Mouse (Mus musculus) hindbrain, embryonic 11.5 days (tissue): ENCODE measurements around the gene Dnajb12. TPM values are rescaled to one million over a fixed set of nuclear protein-coding genes. Genes with fewer than 3 reads are reported as not detected.

Experiments used
- ATAC-seq: fragments of 200-750 bp; cut with Nextera tagmentation; 2 replicates; pipeline ENCODE4 v1.8.0; 2017; ENCODE audit warnings: mild to moderate bottlenecking, moderate TSS enrichment, moderate library complexity; ENCODE audit not compliant: low FRiP score
- DNase-seq: peaks from one replicate; pipeline ENCODE4 v3.0.0-alpha.2; 2015; ENCODE audit warnings: low spot score
- H3K27ac ChIP-seq: fragments of 300-500 bp; sonication (generic); 2 replicates; pipeline ENCODE4 v1.5.1; 2014; ENCODE audit warnings: mild to moderate bottlenecking, low read depth, low read length
- H3K27me3 ChIP-seq: fragments of 300-500 bp; sonication (generic); 2 replicates; pipeline ENCODE4 v1.6.1; 2014; ENCODE audit warnings: mild to moderate bottlenecking, low read length, moderate library complexity, mixed read lengths; ENCODE audit not compliant: control insufficient read depth, insufficient read depth
- H3K36me3 ChIP-seq: fragments of 300-500 bp; sonication (generic); 2 replicates; pipeline ENCODE4 v1.6.1; 2014; ENCODE audit warnings: mild to moderate bottlenecking, low read length, moderate library complexity, mixed read lengths; ENCODE audit not compliant: control insufficient read depth, insufficient read depth
- H3K4me1 ChIP-seq: fragments of 300-500 bp; sonication (generic); replicated peaks from 2 replicates; pipeline ENCODE4 v1.6.1; 2014; ENCODE audit warnings: low read length, mixed read lengths; ENCODE audit not compliant: control insufficient read depth, insufficient read depth
- H3K4me2 ChIP-seq: fragments of 300-500 bp; sonication (generic); replicated peaks from 2 replicates; pipeline ENCODE4 v1.6.1; 2014; ENCODE audit warnings: mild to moderate bottlenecking, low read depth, low read length
- H3K4me3 ChIP-seq: fragments of 300-500 bp; sonication (generic); 2 replicates; pipeline ENCODE4 v1.5.1; 2014; ENCODE audit warnings: low read depth, low read length
- H3K9ac ChIP-seq: fragments of 300-500 bp; sonication (generic); 2 replicates; pipeline ENCODE4 v1.6.1; 2014; ENCODE audit warnings: low read depth, low read length
- H3K9me3 ChIP-seq: fragments of 300-500 bp; sonication (generic); 2 replicates; pipeline ENCODE4 v1.6.1; 2016; ENCODE audit warnings: low read length; ENCODE audit not compliant: control insufficient read depth
- WGBS: fragments of 180-500 bp; shearing (Covaris S2); extraction: QIAGEN DNeasy Blood & Tissue Kit; methylation state at CpG from one replicate; pipeline ENCODE4 v1.1.7; 2014; 5-methylcytosine and 5-hydroxymethylcytosine counted together
- polyA plus RNA-seq: library from polyadenylated mRNA; unstranded; fragments of >200 nt; fragmentation: Nextera tagmentation; extraction: Ambion mirVana; gene quantifications from 2 replicates; pipeline ENCODE4 v1.2.1, GENCODE M21; 2014

Dnajb12 gene
- polyA plus RNA-seq, 1 experiment from 2014 or later, result 22.6 TPM

DNA sequence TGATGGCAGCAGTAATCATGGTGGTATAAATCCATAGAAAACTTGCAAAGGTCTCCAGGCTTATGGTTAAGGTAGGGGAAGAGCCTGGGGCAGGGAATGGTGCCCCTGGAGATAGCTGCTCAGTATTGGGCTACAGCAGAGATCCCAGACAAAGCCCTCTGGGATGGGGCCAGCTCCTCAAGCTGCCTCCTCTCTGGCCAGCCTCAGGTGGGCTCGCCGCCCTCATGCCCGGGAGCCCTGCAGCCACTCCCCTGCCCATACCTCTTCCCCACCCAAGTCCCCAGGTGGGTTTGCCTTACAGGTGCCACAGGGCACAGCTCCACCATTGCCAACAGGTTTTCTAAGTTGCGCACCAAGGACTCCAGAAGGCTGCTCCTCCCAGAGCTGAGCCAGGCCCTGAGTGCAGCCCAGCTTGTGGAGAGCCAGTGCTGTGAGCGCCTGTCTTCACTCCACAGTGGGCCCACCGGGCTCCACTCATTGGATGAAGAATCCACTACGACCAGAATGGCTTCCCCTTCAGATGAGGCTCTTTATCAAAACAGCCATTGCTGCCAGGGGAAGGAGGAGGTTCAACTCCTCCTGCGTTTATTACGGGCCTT, 18.9 kb downstream of the Dnajb12 start:
- Histone ChIP-seq H3K4me2 (0 out of 2 replicates have a peak overlapping the region, but pooled peaks have one; percentile 5), H3K27me3 (peaks cover 2% of the 10 kb centered on the region; the same call in 1 of the 2 replicates), H3K4me1 (peaks cover 40% of the 10 kb centered on the region), H3K36me3 (no peaks in the 10 kb centered on the region), H3K27ac (peak overlapping the region; percentile 99), H3K4me3 (no peak overlapping the region), H3K9ac (peak overlapping the region; percentile 54), H3K9me3 (no peaks in the 10 kb centered on the region)
- DNase-seq (peak; percentile 40), ATAC-seq (no peak)
- 57% methylated on average over 9 of the region's 9 CpGs for WGBS

DNA sequence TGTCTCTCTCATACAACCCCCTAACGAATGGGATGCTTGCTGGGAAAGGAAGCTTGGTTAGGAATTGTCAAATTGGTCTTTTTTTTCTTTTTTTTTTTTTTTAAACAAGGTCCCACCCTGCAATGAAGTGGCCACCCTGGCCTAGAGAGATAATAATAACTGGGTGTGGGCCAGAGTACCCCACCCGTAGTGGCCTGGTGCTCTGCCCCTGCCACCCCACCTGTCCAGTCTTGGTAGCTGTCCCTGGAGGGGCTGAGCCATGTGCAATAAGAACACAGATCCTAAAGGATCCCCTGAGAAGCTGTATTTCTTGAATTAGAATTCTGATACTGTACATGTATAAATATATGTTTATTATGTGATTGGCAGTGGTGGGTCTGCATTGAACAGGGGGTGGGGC, 19.6 kb downstream of the Dnajb12 start:
- Histone ChIP-seq H3K9ac (peak overlapping the region; percentile 54), H3K4me2 (peak overlapping the region; percentile 39; the same call in 1 of the 2 replicates), H3K27ac (peak overlapping the region; percentile 99), H3K36me3 (no peaks in the 10 kb centered on the region), H3K4me1 (peaks cover 40% of the 10 kb centered on the region), H3K4me3 (no peak overlapping the region), H3K9me3 (no peaks in the 10 kb centered on the region), H3K27me3 (peaks cover 2% of the 10 kb centered on the region; the same call in 1 of the 2 replicates)
- ATAC-seq (no peak), DNase-seq (no peak)
- WGBS, result 36% methylated on average over 2 of the region's 2 CpGs

DNA sequence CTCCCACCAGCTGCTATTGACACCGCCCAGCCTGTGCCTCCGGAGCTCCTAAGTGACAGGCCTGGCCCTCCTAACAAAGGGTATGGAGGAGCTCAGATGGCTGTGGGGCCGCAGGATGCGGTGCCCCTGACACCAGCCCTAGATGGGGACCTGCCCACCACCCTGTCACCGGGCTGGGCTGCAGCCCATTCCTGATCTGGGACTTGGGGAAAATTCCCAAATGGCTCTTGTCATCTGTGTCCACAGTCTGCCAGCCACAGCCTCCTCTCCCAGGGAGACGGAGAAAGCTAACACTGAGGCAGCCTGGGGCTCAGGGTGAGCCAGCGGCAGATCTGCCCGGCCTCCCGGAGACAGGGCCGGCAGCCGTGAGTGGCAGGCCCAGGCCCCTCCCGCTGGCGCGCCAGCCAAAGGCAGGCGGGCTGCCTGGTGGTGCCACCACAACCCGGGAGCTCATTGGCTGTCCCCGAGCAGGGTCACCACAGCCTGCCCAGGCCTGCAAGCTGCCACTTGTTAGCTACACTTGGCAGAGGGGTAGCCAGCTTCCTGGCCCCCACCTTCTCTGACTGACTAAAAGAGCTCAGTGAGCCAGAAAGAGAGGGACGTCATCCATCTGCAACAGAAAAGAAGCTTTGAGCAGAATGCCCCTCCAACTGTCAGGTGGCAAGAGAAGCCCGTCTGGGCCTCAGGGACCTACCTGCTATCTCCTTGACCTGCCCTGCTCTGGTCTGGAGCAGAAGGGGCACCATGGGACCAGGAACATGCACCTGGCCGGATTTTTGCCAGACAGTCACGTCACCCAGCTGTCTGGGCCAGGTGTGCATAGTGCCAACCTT, 20.2 kb downstream of the Dnajb12 start:
- WGBS, result 7% methylated on average over 21 of the region's 21 CpGs
- no peaks in the 10 kb centered on the region for H3K9me3 ChIP-seq
- peaks cover 40% of the 10 kb centered on the region for H3K4me1 ChIP-seq
- peak overlapping the region; percentile 99 for H3K27ac ChIP-seq
- no peaks in the 10 kb centered on the region for H3K36me3 ChIP-seq
- H3K9ac ChIP-seq, result peak overlapping the region; percentile 54
- ATAC-seq, result peak; percentile 92
- H3K27me3 ChIP-seq, result peaks cover 2% of the 10 kb centered on the region; the same call in 1 of the 2 replicates
- DNase-seq, result peak; percentile 85
- no peak overlapping the region for H3K4me3 ChIP-seq
- peak overlapping the region; percentile 39 for H3K4me2 ChIP-seq

GRCm38 (mm10) chr10:59900174-59900435, 20.7 kb downstream of the Dnajb12 start:
- Histone ChIP-seq H3K9ac (peak overlapping the region; percentile 54; the same call in 1 of the 2 replicates), H3K4me3 (no peak overlapping the region), H3K27ac (peak overlapping the region; percentile 99), H3K27me3 (peaks cover 2% of the 10 kb centered on the region; the same call in 1 of the 2 replicates), H3K4me2 (peak overlapping the region; percentile 39), H3K36me3 (no peaks in the 10 kb centered on the region), H3K9me3 (no peaks in the 10 kb centered on the region), H3K4me1 (peaks cover 40% of the 10 kb centered on the region)
- WGBS, result 49% methylated on average over 4 of the region's 4 CpGs
- no peak for ATAC-seq
- no peak for DNase-seq

- no peak for ATAC-seq
- WGBS, result 46% methylated on average over 4 of the region's 4 CpGs
- Histone ChIP-seq H3K4me2 (no peak overlapping the region), H3K4me3 (no peak overlapping the region), H3K36me3 (no peaks in the 10 kb centered on the region), H3K27ac (peak overlapping the region; percentile 99), H3K27me3 (peaks cover 2% of the 10 kb centered on the region; the same call in 1 of the 2 replicates), H3K9me3 (no peaks in the 10 kb centered on the region), H3K4me1 (peaks cover 40% of the 10 kb centered on the region), H3K9ac (0 out of 2 replicates have a peak overlapping the region, but pooled peaks have one; percentile 2)
- peak; percentile 25 for DNase-seq
Observed at GRCm38 (mm10) chr10:59900939-59901338, 21.6 kb downstream of the Dnajb12 start.

- peak overlapping the region; percentile 99; the same call in 1 of the 2 replicates for H3K27ac ChIP-seq
- H3K4me2 ChIP-seq, result no peak overlapping the region
- peaks cover 39% of the 10 kb centered on the region for H3K4me1 ChIP-seq
- ATAC-seq (no peak), DNase-seq (no peak)
- 92% methylated on average over 1 of the region's 1 CpGs for WGBS
- H3K36me3 ChIP-seq, result no peaks in the 10 kb centered on the region
- no peaks in the 10 kb centered on the region for H3K9me3 ChIP-seq
- H3K9ac ChIP-seq, result 0 out of 2 replicates have a peak overlapping the region, but pooled peaks have one; percentile 7
- H3K4me3 ChIP-seq, result no peak overlapping the region
- H3K27me3 ChIP-seq, result peaks cover 2% of the 10 kb centered on the region; the same call in 1 of the 2 replicates
Observed at GRCm38 (mm10) chr10:59901463-59901862, 22.1 kb downstream of the Dnajb12 start.

GRCm38 (mm10) chr10:59901986-59902605, 22.7 kb downstream of the Dnajb12 start:
- H3K9me3 ChIP-seq, result no peaks in the 10 kb centered on the region
- peak overlapping the region; percentile 99 for H3K27ac ChIP-seq
- H3K4me1 ChIP-seq, result peaks cover 34% of the 10 kb centered on the region
- no peak overlapping the region for H3K4me3 ChIP-seq
- no peak overlapping the region for H3K4me2 ChIP-seq
- H3K9ac ChIP-seq, result 0 out of 2 replicates have a peak overlapping the region, but pooled peaks have one; percentile 7
- whole genome bisulfite sequencing, result 72% methylated on average over 8 of the region's 8 CpGs
- no peaks in the 10 kb centered on the region for H3K36me3 ChIP-seq
- DNase-seq (no peak), ATAC-seq (no peak)
- H3K27me3 ChIP-seq, result peaks cover 2% of the 10 kb centered on the region; the same call in 1 of the 2 replicates

GRCm38 (mm10) chr10:59902606-59902990, 23.2 kb downstream of the Dnajb12 start:
- H3K4me1 ChIP-seq, result peaks cover 29% of the 10 kb centered on the region

More at GRCm38 (mm10) chr10:59902606-59902990, 23.2 kb downstream of the Dnajb12 start:
- Histone ChIP-seq H3K27me3 (peaks cover 2% of the 10 kb centered on the region; the same call in 1 of the 2 replicates), H3K9me3 (no peaks in the 10 kb centered on the region), H3K27ac (0 out of 2 replicates have a peak overlapping the region, but pooled peaks have one; percentile 99), H3K4me3 (no peak overlapping the region), H3K36me3 (no peaks in the 10 kb centered on the region), H3K4me2 (no peak overlapping the region), H3K9ac (0 out of 2 replicates have a peak overlapping the region, but pooled peaks have one; percentile 7)
- WGBS, result 51% methylated on average over 8 of the region's 8 CpGs
- no peak for ATAC-seq
- DNase-seq, result no peak
